Mouse (Mus musculus): ENCODE measurements at regions not wholly inside any gene's neighbourhood (a gene's known extent, or its start where the extent isn't known, plus 50 kb on each side); places are given as distances from the start of the nearest gene placed in this dataset.

DNA sequence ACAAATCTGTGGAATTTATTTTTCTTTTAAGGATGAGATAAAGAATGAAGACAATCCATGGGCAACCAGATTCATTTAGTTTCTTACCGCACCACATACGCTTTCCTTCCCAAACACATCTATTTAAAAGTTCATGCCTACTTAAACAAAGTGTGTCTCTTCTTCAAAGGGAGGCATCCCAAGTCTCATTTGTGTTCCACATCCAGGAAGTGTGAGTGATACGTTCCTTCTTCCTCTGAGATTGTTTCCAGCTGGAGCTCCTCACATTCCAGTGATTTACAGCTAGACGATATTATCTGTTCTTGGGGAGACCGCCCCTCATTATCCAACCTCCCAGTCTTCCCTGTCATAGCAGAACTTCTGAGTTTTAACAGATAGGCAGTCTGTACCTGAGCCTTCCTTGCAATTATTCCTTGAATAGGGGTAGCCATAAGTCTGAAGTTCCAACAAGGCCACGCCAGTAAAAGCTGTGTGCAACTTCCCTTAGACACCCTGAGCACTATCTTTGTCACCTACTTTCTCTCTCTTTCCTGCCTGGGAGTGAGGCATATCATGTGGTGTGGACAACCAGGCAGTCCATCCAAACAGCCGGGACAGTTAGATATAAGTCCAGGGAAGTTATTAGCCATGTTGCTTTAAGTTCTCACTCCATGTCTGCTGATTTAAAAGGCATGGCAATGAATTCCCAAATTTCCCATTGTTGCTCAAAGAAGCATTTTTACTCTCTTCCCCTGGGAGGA lies 891.3 kb upstream of the 2610301B20Rik start:
- TF ChIP-seq CTCF (IDR thresholded peaks at IDR 0.05; ENCODE audit: borderline replicate concordance, extremely low read depth, insufficient read depth, insufficient read length) (no peak), POLR2A (IDR thresholded peaks at IDR 0.05; ENCODE audit: borderline replicate concordance, extremely low read depth, insufficient read depth, insufficient read length, poor library complexity, severe bottlenecking) (no peak)
